Mouse (Mus musculus): ENCODE data around the gene Olfr695. TPM values are rescaled to one million over a fixed set of nuclear protein-coding genes. Genes with fewer than 3 reads are reported as not detected.
"Not testable (repeated sequence)": the region's sequence is repeated elsewhere in the genome, so short reads cannot be mapped to it uniquely, and the experiment has no call there.

The Olfr695 gene
- not detected in 2 replicates for polyA plus RNA-seq (2014; fragmentation: Nextera tagmentation; extraction: Ambion mirVana)

DNA sequence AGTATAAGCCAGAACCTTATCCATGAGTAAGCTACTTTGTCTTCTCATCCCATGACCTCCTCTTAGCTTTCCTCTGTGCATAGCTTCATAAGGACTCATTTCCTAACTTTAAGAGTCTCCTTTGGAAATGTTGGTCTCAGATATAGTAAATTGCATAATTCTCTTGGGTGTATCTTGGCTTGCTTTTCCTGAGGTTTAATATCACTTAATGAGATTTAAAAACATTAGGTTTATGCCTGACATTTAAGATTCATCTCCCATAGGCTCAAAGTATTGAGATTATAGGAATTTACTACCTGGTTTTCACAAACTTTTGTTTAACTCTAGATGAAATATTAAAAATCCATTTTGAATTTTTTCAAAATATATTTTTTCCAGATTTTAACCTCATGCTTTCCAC lies at the start of gene Olfr695:
Gene Olfr695, minus strand, starts transcription at position 101 of the 400 bp plus-strand sequence.
- Histone ChIP-seq H3K9ac (replicated peaks; ENCODE audit: low read depth, low read length) (no peak within 1 kb of the TSS), H3K9me3 (ENCODE audit: control insufficient read depth, low read depth, low read length) (no peaks in the 10 kb centered on the region), H3K27ac (ENCODE audit: low read length) (no peak within 1 kb of the TSS), H3K4me2 (replicated peaks; ENCODE audit: low read depth, low read length) (no peak within 1 kb of the TSS), H3K4me3 (ENCODE audit: low read depth, low read length) (no peak within 1 kb of the TSS), H3K4me1 (ENCODE audit: control insufficient read depth, insufficient read depth, low read length) (no peaks in the 10 kb centered on the region), H3K27me3 (ENCODE audit: control insufficient read depth, insufficient read depth, low read length) (no peaks in the 10 kb centered on the region), H3K36me3 (ENCODE audit: control insufficient read depth, insufficient read depth, low read length) (no peaks in the 10 kb centered on the region)
- no peak for ATAC-seq (ENCODE audit: insufficient number of reproducible peaks, insufficient read depth, low FRiP score, low read depth)

DNA sequence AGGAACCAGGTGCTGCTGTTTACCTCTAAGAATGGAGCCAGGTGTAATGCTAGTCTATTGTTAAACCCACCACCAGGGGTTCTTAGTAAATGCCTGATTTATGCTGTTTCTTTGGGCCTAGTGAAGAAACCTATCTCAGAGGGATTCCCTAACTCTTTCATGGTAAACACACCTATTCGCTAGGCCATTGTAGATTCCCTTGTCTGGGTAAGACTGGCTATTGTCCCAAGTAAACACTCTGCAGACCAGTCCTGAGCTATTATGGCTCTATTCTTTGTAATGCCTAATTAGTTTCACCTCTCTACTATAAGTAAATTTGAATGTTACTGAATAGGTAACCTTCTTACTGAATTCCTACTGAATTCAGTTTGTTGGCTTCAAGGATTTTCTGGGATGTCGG lies 44.8 kb upstream of the Olfr695 start:
- not testable (repeated sequence) for H3K27me3 ChIP-seq (ENCODE audit: control insufficient read depth, insufficient read depth, low read length); ATAC-seq (ENCODE audit: insufficient number of reproducible peaks, insufficient read depth, low FRiP score, low read depth); H3K27ac ChIP-seq (ENCODE audit: low read length); H3K4me1 ChIP-seq (ENCODE audit: control insufficient read depth, insufficient read depth, low read length); H3K36me3 ChIP-seq (ENCODE audit: control insufficient read depth, insufficient read depth, low read length); H3K9me3 ChIP-seq (ENCODE audit: control insufficient read depth, low read depth, low read length); H3K9ac ChIP-seq (replicated peaks; ENCODE audit: low read depth, low read length); H3K4me2 ChIP-seq (replicated peaks; ENCODE audit: low read depth, low read length); H3K4me3 ChIP-seq (ENCODE audit: low read depth, low read length)
- 93% methylated on average over 2 of the region's 2 CpGs for WGBS

DNA sequence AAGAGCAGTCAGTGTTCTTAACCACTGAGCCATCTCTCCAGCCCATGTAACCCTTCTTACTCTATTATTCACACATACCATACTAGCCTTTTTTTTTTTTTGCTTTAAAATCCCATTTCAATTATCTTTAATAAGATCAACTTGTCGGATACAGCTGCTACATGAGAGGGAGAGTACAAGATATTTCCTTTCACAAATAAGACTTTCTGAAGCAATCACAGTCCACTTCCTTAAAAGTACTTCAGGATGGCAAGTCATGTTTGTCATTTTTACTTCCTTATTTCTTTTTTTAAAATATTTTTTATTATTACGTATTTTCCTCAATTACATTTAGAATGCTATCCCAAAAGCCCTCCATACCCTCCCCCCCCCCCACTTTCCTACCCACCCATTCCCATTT lies 42.6 kb upstream of the Olfr695 start:
- Histone ChIP-seq H3K4me3 (ENCODE audit: low read depth, low read length) (no peak overlapping the region), H3K27me3 (ENCODE audit: control insufficient read depth, insufficient read depth, low read length) (no peaks in the 10 kb centered on the region), H3K36me3 (ENCODE audit: control insufficient read depth, insufficient read depth, low read length) (no peaks in the 10 kb centered on the region), H3K4me2 (replicated peaks; ENCODE audit: low read depth, low read length) (no peak overlapping the region), H3K9ac (replicated peaks; ENCODE audit: low read depth, low read length) (no peak overlapping the region), H3K4me1 (ENCODE audit: control insufficient read depth, insufficient read depth, low read length) (no peaks in the 10 kb centered on the region), H3K27ac (ENCODE audit: low read length) (no peak overlapping the region), H3K9me3 (ENCODE audit: control insufficient read depth, low read depth, low read length) (no peaks in the 10 kb centered on the region)
- 94% methylated on average over 2 of the region's 2 CpGs for WGBS
- no peak for ATAC-seq (ENCODE audit: insufficient number of reproducible peaks, insufficient read depth, low FRiP score, low read depth)

DNA sequence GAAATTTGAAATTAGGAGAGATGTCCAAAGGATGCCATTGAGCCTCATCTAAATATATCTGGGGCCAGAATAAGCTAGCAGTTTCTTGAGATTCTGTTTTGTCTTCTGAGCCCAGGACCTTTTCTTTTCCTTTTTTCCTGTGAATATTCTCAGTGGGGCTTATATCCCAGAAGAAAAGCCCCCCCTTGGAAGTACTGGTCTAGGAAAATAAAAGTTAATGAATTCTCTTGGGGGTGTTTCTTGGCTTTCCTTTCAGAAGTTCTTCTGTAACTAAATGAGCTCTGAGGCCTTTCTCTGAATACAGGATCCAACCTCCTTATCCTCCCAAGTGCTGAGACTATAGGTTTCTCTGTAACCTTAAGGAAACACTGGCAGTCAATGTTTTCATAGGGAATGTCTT lies 39.1 kb upstream of the Olfr695 start, which contains the start of gene Olfr698:
Gene Olfr698, minus strand, starts transcription at position 101 of the 400 bp plus-strand sequence.
- H3K9me3 ChIP-seq (ENCODE audit: control insufficient read depth, low read depth, low read length) = no peaks in the 10 kb centered on the region
- ATAC-seq (ENCODE audit: insufficient number of reproducible peaks, insufficient read depth, low FRiP score, low read depth) = no peak
- no peak within 1 kb of the TSS for H3K9ac ChIP-seq (replicated peaks; ENCODE audit: low read depth, low read length)
- no peaks in the 10 kb centered on the region for H3K4me1 ChIP-seq (ENCODE audit: control insufficient read depth, insufficient read depth, low read length)
- H3K4me3 ChIP-seq (ENCODE audit: low read depth, low read length) = no peak within 1 kb of the TSS
- H3K27me3 ChIP-seq (ENCODE audit: control insufficient read depth, insufficient read depth, low read length) = no peaks in the 10 kb centered on the region
- no peak within 1 kb of the TSS for H3K4me2 ChIP-seq (replicated peaks; ENCODE audit: low read depth, low read length)
- H3K36me3 ChIP-seq (ENCODE audit: control insufficient read depth, insufficient read depth, low read length) = no peaks in the 10 kb centered on the region
- no peak within 1 kb of the TSS for H3K27ac ChIP-seq (ENCODE audit: low read length)

DNA sequence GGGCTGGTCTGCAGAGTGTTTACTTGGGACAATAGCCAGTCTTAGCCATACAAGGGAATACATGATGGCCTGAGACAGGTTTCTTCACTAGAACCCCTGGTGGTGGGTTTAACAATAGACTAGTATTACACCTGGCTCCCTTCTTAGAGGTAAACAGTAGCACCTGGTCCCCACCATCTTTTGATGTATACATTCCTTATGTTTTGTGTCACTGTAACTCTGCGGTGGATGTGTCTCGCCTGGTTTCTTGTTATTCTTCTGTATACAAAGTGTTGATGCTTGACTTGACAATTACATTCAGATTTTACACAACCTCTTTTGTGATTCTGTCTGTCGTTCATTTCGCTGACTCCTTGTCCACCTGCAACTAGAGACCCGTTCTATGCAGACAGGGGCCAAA lies 29.6 kb upstream of the Olfr695 start:
- H3K4me2 ChIP-seq (replicated peaks; ENCODE audit: low read depth, low read length) = no peak overlapping the region
- no peaks in the 10 kb centered on the region for H3K9me3 ChIP-seq (ENCODE audit: control insufficient read depth, low read depth, low read length)
- 90% methylated on average over 5 of the region's 5 CpGs for WGBS
- H3K9ac ChIP-seq (replicated peaks; ENCODE audit: low read depth, low read length) = no peak overlapping the region
- no peaks in the 10 kb centered on the region for H3K4me1 ChIP-seq (ENCODE audit: control insufficient read depth, insufficient read depth, low read length)
- no peaks in the 10 kb centered on the region for H3K36me3 ChIP-seq (ENCODE audit: control insufficient read depth, insufficient read depth, low read length)
- no peaks in the 10 kb centered on the region for H3K27me3 ChIP-seq (ENCODE audit: control insufficient read depth, insufficient read depth, low read length)
- no peak overlapping the region for H3K4me3 ChIP-seq (ENCODE audit: low read depth, low read length)
- no peak for ATAC-seq (ENCODE audit: insufficient number of reproducible peaks, insufficient read depth, low FRiP score, low read depth)
- no peak overlapping the region for H3K27ac ChIP-seq (ENCODE audit: low read length)

DNA sequence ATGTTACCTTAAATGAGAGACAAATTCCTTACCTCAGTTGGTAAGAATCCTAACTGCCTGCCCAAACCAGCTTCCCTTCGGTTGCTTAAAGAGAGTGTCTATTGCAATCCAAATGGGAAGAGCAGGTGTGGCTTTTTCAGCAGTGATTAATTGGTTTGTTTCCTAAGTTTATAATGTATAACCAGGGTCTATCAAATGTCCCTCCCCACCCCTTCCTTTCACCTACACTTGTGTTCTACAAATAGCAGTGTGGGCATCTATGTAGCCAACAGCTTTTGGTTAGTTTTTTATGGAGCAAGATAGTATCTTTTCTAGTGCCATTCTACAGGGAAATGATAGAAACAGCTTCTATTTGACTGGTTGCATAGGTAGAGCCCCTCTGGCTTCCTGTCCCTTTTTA lies 26.1 kb upstream of the Olfr695 start, which contains the start of gene Olfr697:
Gene Olfr697, minus strand, starts transcription at position 101 of the 400 bp plus-strand sequence.
- H3K27me3 ChIP-seq (ENCODE audit: control insufficient read depth, insufficient read depth, low read length) = no peaks in the 10 kb centered on the region
- no peak within 1 kb of the TSS for H3K9ac ChIP-seq (replicated peaks; ENCODE audit: low read depth, low read length)
- WGBS = 79% methylated on average over 1 of the region's 1 CpGs
- no peak within 1 kb of the TSS for H3K4me3 ChIP-seq (ENCODE audit: low read depth, low read length)
- H3K27ac ChIP-seq (ENCODE audit: low read length) = no peak within 1 kb of the TSS
- H3K4me1 ChIP-seq (ENCODE audit: control insufficient read depth, insufficient read depth, low read length) = no peaks in the 10 kb centered on the region
- no peaks in the 10 kb centered on the region for H3K9me3 ChIP-seq (ENCODE audit: control insufficient read depth, low read depth, low read length)
- H3K4me2 ChIP-seq (replicated peaks; ENCODE audit: low read depth, low read length) = no peak within 1 kb of the TSS
- ATAC-seq (ENCODE audit: insufficient number of reproducible peaks, insufficient read depth, low FRiP score, low read depth) = no peak
- no peaks in the 10 kb centered on the region for H3K36me3 ChIP-seq (ENCODE audit: control insufficient read depth, insufficient read depth, low read length)

DNA sequence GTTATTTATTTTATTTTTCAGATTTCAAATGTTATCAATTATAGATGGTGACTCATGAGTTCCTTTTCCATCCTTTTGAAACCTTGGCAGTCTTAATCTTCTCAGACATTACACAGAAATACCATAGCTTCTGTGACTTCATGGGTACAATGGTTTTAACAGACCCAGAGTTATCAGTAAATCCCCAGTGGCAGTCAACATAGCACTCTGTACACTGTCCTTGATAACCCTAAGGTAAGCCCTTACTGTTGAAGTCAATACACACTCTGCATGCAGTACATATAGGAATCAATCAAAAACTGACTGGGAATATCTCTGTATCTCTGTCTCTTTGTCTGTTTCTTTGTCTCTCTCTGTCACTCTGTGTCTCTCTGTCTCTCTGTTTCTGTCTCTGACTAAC lies 20.8 kb upstream of the Olfr695 start:
- no peak overlapping the region for H3K9ac ChIP-seq (replicated peaks; ENCODE audit: low read depth, low read length)
- H3K27ac ChIP-seq (ENCODE audit: low read length) = no peak overlapping the region
- H3K4me3 ChIP-seq (ENCODE audit: low read depth, low read length) = no peak overlapping the region

DNA sequence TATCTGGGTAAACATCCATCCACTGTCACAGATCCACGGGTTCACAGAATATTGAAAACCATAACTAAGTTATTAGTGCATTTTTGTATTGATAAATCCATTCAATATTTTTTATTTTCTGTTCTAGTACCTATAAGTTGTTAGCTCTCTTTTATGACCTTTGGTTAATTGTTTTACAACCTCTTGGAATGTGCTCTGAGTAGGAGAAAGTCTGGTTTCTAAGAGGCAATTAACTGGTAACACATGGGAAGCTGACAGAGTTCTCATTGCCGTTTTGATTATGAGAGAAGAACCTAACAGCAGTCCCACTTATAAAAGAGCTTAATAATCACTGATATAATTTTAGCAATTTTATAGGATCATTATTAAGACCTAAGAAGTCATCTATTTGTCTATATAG lies 17.5 kb upstream of the Olfr695 start:
- WGBS = 42% methylated on average over 2 of the region's 2 CpGs
- ATAC-seq (ENCODE audit: insufficient number of reproducible peaks, insufficient read depth, low FRiP score, low read depth) = no peak
- H3K4me3 ChIP-seq (ENCODE audit: low read depth, low read length) = no peak overlapping the region
- H3K4me1 ChIP-seq (ENCODE audit: control insufficient read depth, insufficient read depth, low read length) = no peaks in the 10 kb centered on the region
- H3K4me2 ChIP-seq (replicated peaks; ENCODE audit: low read depth, low read length) = no peak overlapping the region
- no peaks in the 10 kb centered on the region for H3K27me3 ChIP-seq (ENCODE audit: control insufficient read depth, insufficient read depth, low read length)
- H3K9me3 ChIP-seq (ENCODE audit: control insufficient read depth, low read depth, low read length) = no peaks in the 10 kb centered on the region
- H3K27ac ChIP-seq (ENCODE audit: low read length) = no peak overlapping the region
- no peak overlapping the region for H3K9ac ChIP-seq (replicated peaks; ENCODE audit: low read depth, low read length)
- H3K36me3 ChIP-seq (ENCODE audit: control insufficient read depth, insufficient read depth, low read length) = no peaks in the 10 kb centered on the region

More for the DNA sequence above, 20.8 kb upstream of the Olfr695 start:
- no peak for ATAC-seq (ENCODE audit: insufficient number of reproducible peaks, insufficient read depth, low FRiP score, low read depth)
- Histone ChIP-seq H3K27me3 (ENCODE audit: control insufficient read depth, insufficient read depth, low read length) (no peaks in the 10 kb centered on the region), H3K4me1 (ENCODE audit: control insufficient read depth, insufficient read depth, low read length) (no peaks in the 10 kb centered on the region), H3K36me3 (ENCODE audit: control insufficient read depth, insufficient read depth, low read length) (no peaks in the 10 kb centered on the region), H3K4me2 (replicated peaks; ENCODE audit: low read depth, low read length) (no peak overlapping the region), H3K9me3 (ENCODE audit: control insufficient read depth, low read depth, low read length) (no peaks in the 10 kb centered on the region)

DNA sequence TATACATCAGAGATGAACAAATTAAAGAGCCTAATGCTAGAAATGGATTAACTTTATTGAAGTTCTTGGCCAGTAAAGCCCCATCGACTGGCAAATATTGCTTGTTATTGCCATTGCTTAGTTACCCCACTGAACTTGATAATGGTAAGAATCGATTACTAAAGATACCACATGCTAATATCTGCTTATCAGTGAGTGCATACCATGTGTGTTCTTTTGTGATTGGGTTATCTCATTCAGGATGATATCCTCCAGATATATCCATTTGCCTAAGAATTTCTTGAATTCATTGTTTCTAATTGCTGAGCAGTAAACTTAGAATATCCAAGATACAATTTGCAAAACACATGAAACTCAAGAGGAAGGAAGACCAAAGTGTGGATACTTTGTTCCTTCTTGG lies 9.5 kb upstream of the Olfr695 start:
- H3K27ac ChIP-seq (ENCODE audit: low read length); H3K4me2 ChIP-seq (replicated peaks; ENCODE audit: low read depth, low read length); H3K27me3 ChIP-seq (ENCODE audit: control insufficient read depth, insufficient read depth, low read length); H3K36me3 ChIP-seq (ENCODE audit: control insufficient read depth, insufficient read depth, low read length); H3K4me3 ChIP-seq (ENCODE audit: low read depth, low read length); H3K9ac ChIP-seq (replicated peaks; ENCODE audit: low read depth, low read length); ATAC-seq (ENCODE audit: insufficient number of reproducible peaks, insufficient read depth, low FRiP score, low read depth); H3K9me3 ChIP-seq (ENCODE audit: control insufficient read depth, low read depth, low read length); H3K4me1 ChIP-seq (ENCODE audit: control insufficient read depth, insufficient read depth, low read length): not testable (repeated sequence)
- 85% methylated on average over 2 of the region's 2 CpGs for WGBS

All from stomach, embryonic 14.5 days (tissue).